8 mouse cellular contexts compared by ENCODE assay signal in the genomic region with DNA sequence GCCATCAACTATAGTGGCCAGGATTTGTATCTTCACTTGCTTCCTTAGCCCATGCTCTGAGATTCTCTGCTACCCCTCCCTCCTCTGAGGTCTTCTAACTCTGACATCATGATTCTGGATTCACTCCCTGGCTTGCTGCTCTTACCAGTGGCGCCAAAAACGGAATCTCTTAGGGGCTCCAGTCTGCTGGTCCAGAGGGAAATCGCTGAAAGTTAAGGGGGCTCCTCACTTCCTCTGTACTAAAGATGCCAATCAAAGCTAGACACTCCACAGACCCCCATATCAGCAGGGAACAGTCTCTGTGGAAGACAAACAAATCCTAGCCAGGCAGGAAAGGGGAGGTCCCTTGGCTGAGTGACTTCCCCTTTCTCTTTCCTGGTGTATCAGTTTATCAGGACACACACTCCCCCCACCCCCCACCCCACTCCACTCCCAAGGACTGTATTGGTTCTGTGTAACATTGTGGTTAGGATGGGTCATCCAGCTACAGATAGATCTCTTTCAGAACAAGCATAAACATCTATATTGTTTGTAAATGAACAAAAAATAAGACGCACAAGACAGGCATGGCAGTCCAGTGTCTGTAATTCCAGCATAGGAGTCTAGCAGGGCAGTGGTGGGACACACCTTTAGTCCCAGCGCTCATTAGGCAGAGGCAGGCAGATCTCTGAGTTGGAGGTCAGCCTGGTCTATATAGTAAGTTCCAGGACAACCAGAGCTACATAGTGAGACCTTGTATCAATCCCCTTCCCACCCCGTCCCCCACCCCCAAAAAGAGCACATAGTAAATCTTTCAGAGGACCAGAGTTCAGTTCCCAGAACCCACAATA. TPM values are rescaled to one million over a fixed set of nuclear protein-coding genes. Genes with fewer than 3 reads are reported as not detected.
A peak's percentile ranks its signal among the peaks of the same experiment; 100 is the strongest.
DNase-seq lines count a peak whose midpoint lies in the region; ATAC-seq lines count a peak whose summit lies in the region.

No protein-coding gene starts in this region.

- no peaks in the 10 kb centered on the region for H3K36me3 ChIP-seq in heart, embryonic 11.5 days (ENCODE audit: control insufficient read depth, insufficient read depth, low read length)
- H3K36me3 ChIP-seq in macrophage (ENCODE audit: inconsistent target) = no peaks in the 10 kb centered on the region

- H3K4me2 ChIP-seq in heart, embryonic 11.5 days = peak overlapping the region; percentile 53

- WGBS in heart, embryonic 11.5 days (ENCODE audit: insufficient replicate concordance) = 37% methylated on average over 6 of the region's 6 CpGs
- WGBS in macrophage (ENCODE audit: missing documents) = 33% methylated on average over 6 of the region's 6 CpGs

- DNase-seq in kidney, adult 18-20 months = peak; percentile 63
- no peak for DNase-seq in kidney, adult 9 months
- DNase-seq in kidney, postnatal 25 days = peak; percentile 32 to 55
- no peak for DNase-seq in cerebellum, adult 9-10 months
- no peak for DNase-seq in frontal cortex, postnatal 10 days (ENCODE audit: low spot score in 2 of 2)

- H3K27ac ChIP-seq in heart, embryonic 11.5 days (ENCODE audit: low read depth, low read length) = peak overlapping the region; percentile 92
- peak overlapping the region; percentile 74 for H3K27ac ChIP-seq in macrophage

- no peaks in the 10 kb centered on the region for H3K79me2 ChIP-seq in macrophage (ENCODE audit: inconsistent target)

- H3K9ac ChIP-seq in heart, embryonic 11.5 days (ENCODE audit: low read depth, low read length) = peak overlapping the region; percentile 16; the same call in 1 of the 2 replicates

- peaks cover 8% of the 10 kb centered on the region for H3K4me1 ChIP-seq in heart, embryonic 11.5 days (ENCODE audit: control insufficient read depth, insufficient read depth, low read length)

- peak; percentile 81 for ATAC-seq in heart, embryonic 11.5 days (replicated peaks; ENCODE audit: insufficient number of reproducible peaks, low FRiP score, low TSS enrichment)
- ATAC-seq in inflammation-experienced regulatory T-cells, adult 6 months = no peak

- H3K4me3 ChIP-seq in heart, embryonic 11.5 days (ENCODE audit: low read depth, low read length) = no peak overlapping the region
- H3K4me3 ChIP-seq in macrophage (ENCODE audit: inconsistent target) = peak overlapping the region; percentile 47

- 0 out of 2 replicates have a peak, but pooled peaks cover 4% of the 10 kb centered on the region for H3K27me3 ChIP-seq in heart, embryonic 11.5 days (ENCODE audit: control insufficient read depth, insufficient read depth, low read length)

- H3K9me3 ChIP-seq in heart, embryonic 11.5 days (replicated peaks; ENCODE audit: control insufficient read depth, low read length) = no peaks in the 10 kb centered on the region

RNA-seq across cellular contexts. Expression of a gene that starts 6.0 kb away (rescaled TPM):
- polyA plus RNA-seq in heart, embryonic 11.5 days (2014; fragmentation: Nextera tagmentation; extraction: Ambion mirVana) = 10.2 and 12.7 TPM in 2 replicates
- 100 to 1,000 TPM in 12 of 26 experiments, 10 to 100 TPM in 14; 24.4 to 183 (median 95.3) TPM for total RNA-seq in macrophage (2018; cell fraction: chromatin; rRNA removed)
- 10 to 100 TPM; 26.2 to 43.2 (median 37.0) TPM for total RNA-seq in macrophage (2018; cell fraction: cytosol; rRNA removed)
- total RNA-seq in macrophage (2018; cell fraction: nucleus; rRNA removed) = 100 to 1,000 TPM in 5 of 26 experiments, 10 to 100 TPM in 21; 22.3 to 141 (median 64.5) TPM
- polyA plus RNA-seq in macrophage (2018) = 19.6 to 40.4 TPM (median 38.1 TPM) in 3 replicates
- 10 to 100 TPM; 38.0 to 70.6 (median 62.7) TPM for polyA plus RNA-seq in inflammation-experienced regulatory T-cells, adult 6 months (2017; shearing (Covaris generic))

RNA-seq across cellular contexts. Expression of a gene that starts 13.6 kb away (rescaled TPM):
- 230 and 232 TPM in 2 replicates for polyA plus RNA-seq in heart, embryonic 11.5 days (2014; fragmentation: Nextera tagmentation; extraction: Ambion mirVana)
- under 1 TPM in 3 of 26 experiments, not detected in 23; 0.54 to 0.80 (median 0.60) TPM for total RNA-seq in macrophage (2018; cell fraction: chromatin; rRNA removed)
- total RNA-seq in macrophage (2018; cell fraction: cytosol; rRNA removed) = under 1 TPM in 12 of 26 experiments, not detected in 14; 0.19 to 0.44 (median 0.32) TPM
- total RNA-seq in macrophage (2018; cell fraction: nucleus; rRNA removed) = not detected
- 0.36 TPM in 1 of 3 replicates, not detected in the others for polyA plus RNA-seq in macrophage (2018)
- polyA plus RNA-seq in inflammation-experienced regulatory T-cells, adult 6 months (2017; shearing (Covaris generic)) = not detected

RNA-seq across cellular contexts. Expression of a gene that starts 21.3 kb away (rescaled TPM):
- polyA plus RNA-seq in heart, embryonic 11.5 days (2014; fragmentation: Nextera tagmentation; extraction: Ambion mirVana) = 126 and 128 TPM in 2 replicates
- 10 to 100 TPM in 25 of 26 experiments, 1 to 10 TPM in 1; 9.8 to 44.0 (median 19.6) TPM for total RNA-seq in macrophage (2018; cell fraction: chromatin; rRNA removed)
- total RNA-seq in macrophage (2018; cell fraction: cytosol; rRNA removed) = 100 to 1,000 TPM in 12 of 26 experiments, 10 to 100 TPM in 14; 68.0 to 116 (median 98.2) TPM
- total RNA-seq in macrophage (2018; cell fraction: nucleus; rRNA removed) = 10 to 100 TPM; 16.4 to 74.0 (median 35.8) TPM
- 90.9 to 128 TPM (median 115 TPM) in 3 replicates for polyA plus RNA-seq in macrophage (2018)
- 100 to 1,000 TPM; 134 to 144 (median 138) TPM for polyA plus RNA-seq in inflammation-experienced regulatory T-cells, adult 6 months (2017; shearing (Covaris generic))

RNA-seq across cellular contexts. Expression of a gene that starts 28.1 kb away (rescaled TPM):
- 11.1 and 13.7 TPM in 2 replicates for polyA plus RNA-seq in heart, embryonic 11.5 days (2014; fragmentation: Nextera tagmentation; extraction: Ambion mirVana)
- total RNA-seq in macrophage (2018; cell fraction: chromatin; rRNA removed) = 1 to 10 TPM in 4 of 26 experiments, under 1 TPM in 11, not detected in 11; 0.20 to 2.9 (median 0.31) TPM
- total RNA-seq in macrophage (2018; cell fraction: cytosol; rRNA removed) = under 1 TPM in 1 of 26 experiments, not detected in 25; 0.18 TPM
- under 1 TPM in 9 of 26 experiments, not detected in 17; 0.12 to 0.85 (median 0.20) TPM for total RNA-seq in macrophage (2018; cell fraction: nucleus; rRNA removed)
- polyA plus RNA-seq in macrophage (2018) = not detected in 3 replicates
- 1 to 10 TPM in 1 of 3 experiments, under 1 TPM in 1, not detected in 1; 0.75 to 2.9 TPM for polyA plus RNA-seq in inflammation-experienced regulatory T-cells, adult 6 months (2017; shearing (Covaris generic))

RNA-seq across cellular contexts. Expression of a gene that starts 46.6 kb away (rescaled TPM):
- 1.1 TPM in 2 replicates for polyA plus RNA-seq in heart, embryonic 11.5 days (2014; fragmentation: Nextera tagmentation; extraction: Ambion mirVana)
- under 1 TPM in 10 of 26 experiments, not detected in 16; 0.25 to 0.94 (median 0.46) TPM for total RNA-seq in macrophage (2018; cell fraction: chromatin; rRNA removed)
- under 1 TPM in 22 of 26 experiments, not detected in 4; 0.05 to 0.22 (median 0.11) TPM for total RNA-seq in macrophage (2018; cell fraction: cytosol; rRNA removed)
- 1 to 10 TPM in 2 of 26 experiments, under 1 TPM in 7, not detected in 17; 0.24 to 1.7 (median 0.41) TPM for total RNA-seq in macrophage (2018; cell fraction: nucleus; rRNA removed)
- polyA plus RNA-seq in macrophage (2018) = 0.17 to 0.29 TPM in 2 of 3 replicates, not detected in the other
- polyA plus RNA-seq in inflammation-experienced regulatory T-cells, adult 6 months (2017; shearing (Covaris generic)) = 1 to 10 TPM in 1 of 3 experiments, under 1 TPM in 2; 0.63 to 1.2 (median 0.71) TPM

Comparison
In these comparisons a context has a peak if more than half of its experiments do, and no peak if none do; other contexts are left out.
1. DNase-seq: peak in kidney, adult 18-20 months (single experiment) and kidney, postnatal 25 days (2 of 2); none in kidney, adult 9 months (single experiment), cerebellum, adult 9-10 months (single experiment) and frontal cortex, postnatal 10 days (0 of 2).
2. RNA of a gene that starts 13.6 kb away (polyA plus RNA-seq): 230 to 232 TPM in heart, embryonic 11.5 days; 0.36 TPM in macrophage and not detected in inflammation-experienced regulatory T-cells, adult 6 months; every median in the first group is over 100 times any median in the second.